11 mouse cellular contexts compared by ENCODE assay signal in genomic region chr12:80706915-80707604, GRCm38 (mm10). TPM values are rescaled to one million over a fixed set of nuclear protein-coding genes. Genes with fewer than 3 reads are reported as not detected.
DNase-seq lines count a peak whose midpoint lies in the region; ATAC-seq and TF ChIP-seq lines count a peak whose summit lies in the region.
"Had no signal": no experiment of that assay in that cellular context is flagged by ENCODE, and none has a peak within 500 bp of the region (broad histone marks: within the 10 kb centered on the region; RNA-seq: fewer than 3 reads in every experiment).

No protein-coding gene starts in this region.

- no peak overlapping the region for H3K27ac ChIP-seq in hindbrain, embryonic 14.5 days
- H3K27ac ChIP-seq in hindbrain, embryonic 10.5 days: no peak overlapping the region
- 0 out of 2 replicates have a peak overlapping the region, but pooled peaks have one; percentile 20 for H3K27ac ChIP-seq in lung, postnatal 0 days (ENCODE audit: low read length)
- H3K27ac ChIP-seq in neural tube, embryonic 15.5 days (replicated peaks): no peak overlapping the region; the same call in 1 of the 2 replicates
- H3K27ac ChIP-seq: midbrain, embryonic 13.5 days had no signal

- no peak overlapping the region for H3K9ac ChIP-seq in hindbrain, embryonic 14.5 days
- H3K9ac ChIP-seq in lung, postnatal 0 days (replicated peaks; ENCODE audit: low read depth): no peak overlapping the region
- H3K9ac ChIP-seq in neural tube, embryonic 15.5 days (replicated peaks): no peak overlapping the region
- H3K9ac ChIP-seq: midbrain, embryonic 13.5 days had no signal

- 60% methylated on average over 6 of the region's 6 CpGs for WGBS in hindbrain, embryonic 14.5 days
- WGBS in hindbrain, embryonic 10.5 days: 77% methylated on average over 6 of the region's 6 CpGs
- WGBS in lung, postnatal 0 days: 13% methylated on average over 6 of the region's 6 CpGs
- WGBS in neural tube, embryonic 15.5 days: 46% methylated on average over 6 of the region's 6 CpGs

- peak; percentile 67 for DNase-seq in hindbrain, embryonic 14.5 days (ENCODE audit: low spot score)
- DNase-seq in hindbrain, embryonic 10.5 days (ENCODE audit: low spot score): no peak
- peak; percentile 9 for DNase-seq in lung, postnatal 0 days (ENCODE audit: low spot score)
- DNase-seq in lung, postnatal 36 days: no peak
- peak; percentile 67 for DNase-seq in cerebellum, adult 9-10 months
- DNase-seq in spleen, postnatal 36 days (ENCODE audit: low spot score in 2 of 2): no peak
- DNase-seq in spleen, postnatal 14 days (ENCODE audit: low spot score in 2 of 2): no peak
- DNase-seq: heart, postnatal 36 days; liver had no signal

- no peak for ATAC-seq in hindbrain, embryonic 14.5 days (ENCODE audit: low FRiP score)
- ATAC-seq in lung, postnatal 0 days: no peak
- ATAC-seq in neural tube, embryonic 15.5 days (ENCODE audit: low FRiP score): peak; percentile 35; the same call in 1 of the 2 replicates
- ATAC-seq: midbrain, embryonic 13.5 days had no signal

- H3K9me3 ChIP-seq in hindbrain, embryonic 14.5 days (ENCODE audit: control insufficient read depth, low read length): no peaks in the 10 kb centered on the region
- no peaks in the 10 kb centered on the region for H3K9me3 ChIP-seq in hindbrain, embryonic 10.5 days
- no peaks in the 10 kb centered on the region for H3K9me3 ChIP-seq in lung, postnatal 0 days (ENCODE audit: low read length)
- no peaks in the 10 kb centered on the region for H3K9me3 ChIP-seq in neural tube, embryonic 15.5 days (replicated peaks)
- H3K9me3 ChIP-seq: midbrain, embryonic 13.5 days had no signal

- TF ChIP-seq EP300 in lung, postnatal 0 days (IDR thresholded peaks at IDR 0.05): no peak

- no peak overlapping the region for H3K4me2 ChIP-seq in hindbrain, embryonic 14.5 days (replicated peaks)
- no peak overlapping the region for H3K4me2 ChIP-seq in lung, postnatal 0 days (replicated peaks; ENCODE audit: low read depth, low read length)
- H3K4me2 ChIP-seq in neural tube, embryonic 15.5 days: no peak overlapping the region
- H3K4me2 ChIP-seq: midbrain, embryonic 13.5 days had no signal

- H3K27me3 ChIP-seq in hindbrain, embryonic 14.5 days (ENCODE audit: control insufficient read depth, insufficient read depth, low read length): no peaks in the 10 kb centered on the region
- H3K27me3 ChIP-seq in hindbrain, embryonic 10.5 days (ENCODE audit: insufficient read depth, poor library complexity, severe bottlenecking): no peaks in the 10 kb centered on the region
- no peaks in the 10 kb centered on the region for H3K27me3 ChIP-seq in lung, postnatal 0 days (replicated peaks; ENCODE audit: insufficient read depth, low read length)
- no peaks in the 10 kb centered on the region for H3K27me3 ChIP-seq in neural tube, embryonic 15.5 days (replicated peaks)
- H3K27me3 ChIP-seq: midbrain, embryonic 13.5 days had no signal

- no peak overlapping the region for H3K4me3 ChIP-seq in hindbrain, embryonic 14.5 days (replicated peaks; ENCODE audit: low read length)
- H3K4me3 ChIP-seq in hindbrain, embryonic 10.5 days: no peak overlapping the region
- H3K4me3 ChIP-seq in lung, postnatal 0 days (ENCODE audit: low read depth, low read length): no peak overlapping the region
- H3K4me3 ChIP-seq in neural tube, embryonic 15.5 days (replicated peaks): no peak overlapping the region
- H3K4me3 ChIP-seq: midbrain, embryonic 13.5 days had no signal

- no peak for TF ChIP-seq CTCF in lung, postnatal 0 days (IDR thresholded peaks at IDR 0.05)

- H3K4me1 ChIP-seq in hindbrain, embryonic 14.5 days (replicated peaks; ENCODE audit: control insufficient read depth, insufficient read depth, low read length): peaks cover 10% of the 10 kb centered on the region
- H3K4me1 ChIP-seq in hindbrain, embryonic 10.5 days (replicated peaks): peaks cover 15% of the 10 kb centered on the region
- no peaks in the 10 kb centered on the region for H3K4me1 ChIP-seq in lung, postnatal 0 days (ENCODE audit: insufficient read depth, low read depth, low read length)
- peaks cover 12% of the 10 kb centered on the region for H3K4me1 ChIP-seq in neural tube, embryonic 15.5 days
- H3K4me1 ChIP-seq: midbrain, embryonic 13.5 days had no signal

- H3K36me3 ChIP-seq in hindbrain, embryonic 14.5 days (replicated peaks; ENCODE audit: control insufficient read depth, insufficient read depth): no peaks in the 10 kb centered on the region
- H3K36me3 ChIP-seq in hindbrain, embryonic 10.5 days: no peaks in the 10 kb centered on the region
- H3K36me3 ChIP-seq in lung, postnatal 0 days (ENCODE audit: insufficient read depth, low read length): no peaks in the 10 kb centered on the region
- H3K36me3 ChIP-seq in neural tube, embryonic 15.5 days: no peaks in the 10 kb centered on the region
- H3K36me3 ChIP-seq: midbrain, embryonic 13.5 days had no signal

RNA-seq across cellular contexts. Expression of gene Plekhd1, which starts 14.7 kb away (rescaled TPM):
- 3.5 and 5.9 TPM in 2 replicates for polyA plus RNA-seq in hindbrain, embryonic 14.5 days (2014; fragmentation: Nextera tagmentation; extraction: Ambion mirVana)
- polyA plus RNA-seq in hindbrain, embryonic 10.5 days (2016; fragmentation: Nextera tagmentation; extraction: Ambion mirVana): 0.80 and 1.5 TPM in 2 replicates
- polyA plus RNA-seq in lung, postnatal 0 days (2015; fragmentation: Nextera tagmentation; extraction: Ambion mirVana): 10.4 and 11.6 TPM in 2 replicates
- 10.5 and 11.8 TPM in 2 replicates for polyA plus RNA-seq in neural tube, embryonic 15.5 days (2015; fragmentation: Nextera tagmentation; extraction: Ambion mirVana)

RNA-seq across cellular contexts. Expression of gene Ccdc177, which starts 53.4 kb away (rescaled TPM):
- 4.6 and 5.2 TPM in 2 replicates for polyA plus RNA-seq in hindbrain, embryonic 14.5 days (2014; fragmentation: Nextera tagmentation; extraction: Ambion mirVana)
- polyA plus RNA-seq in hindbrain, embryonic 10.5 days (2016; fragmentation: Nextera tagmentation; extraction: Ambion mirVana): 1.5 and 2.4 TPM in 2 replicates
- polyA plus RNA-seq in lung, postnatal 0 days (2015; fragmentation: Nextera tagmentation; extraction: Ambion mirVana): 0.02 TPM in 1 of 2 replicates, not detected in the other
- polyA plus RNA-seq in neural tube, embryonic 15.5 days (2015; fragmentation: Nextera tagmentation; extraction: Ambion mirVana): 1.5 and 2.1 TPM in 2 replicates

Comparison
In these comparisons a context has a peak if more than half of its experiments do, and no peak if none do; other contexts are left out.
1. DNase-seq: peak in hindbrain, embryonic 14.5 days (single experiment), lung, postnatal 0 days (single experiment) and cerebellum, adult 9-10 months (single experiment); none in hindbrain, embryonic 10.5 days (single experiment), lung, postnatal 36 days (single experiment), spleen, postnatal 36 days (0 of 2) and spleen, postnatal 14 days (0 of 2).